Mouse (Mus musculus) CD4-positive, CD25-positive, alpha-beta regulatory T cell, adult 2 months (primary cell): Measurements from ENCODE around the gene Gm3636.
"Not testable (repeated sequence)": the region's sequence is repeated elsewhere in the genome, so short reads cannot be mapped to it uniquely, and the experiment has no call there.

ENCODE experiments used
- DNase-seq: peaks from one replicate; pipeline ENCODE4 v3.0.0-alpha.2; 2012; ENCODE audit warnings: low read depth, low spot score

Gm3636 gene

DNA sequence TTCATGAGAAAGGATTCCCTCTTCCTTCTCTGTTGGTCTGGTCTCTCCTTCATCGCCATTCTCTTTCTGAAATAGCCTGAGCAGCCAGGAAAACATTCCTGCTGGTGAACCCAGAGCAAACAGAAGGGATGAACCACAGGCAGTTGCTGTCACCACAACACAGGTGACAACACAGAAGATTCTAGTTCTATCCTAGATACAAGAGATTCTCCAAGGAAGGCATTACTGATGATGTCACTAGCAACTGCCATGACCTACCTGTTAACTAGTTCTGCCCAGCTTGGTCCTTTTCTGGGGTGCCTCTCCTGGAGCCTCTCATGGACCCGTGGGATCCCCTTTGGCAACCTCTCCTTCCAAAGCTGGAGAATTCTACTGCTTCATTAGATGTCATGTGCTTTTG, at the start of gene Gm3636:
Gene Gm3636 (minus strand): TSS at position 101 of the 400 bp plus-strand sequence.
- DNase-seq = not testable (repeated sequence)

DNA sequence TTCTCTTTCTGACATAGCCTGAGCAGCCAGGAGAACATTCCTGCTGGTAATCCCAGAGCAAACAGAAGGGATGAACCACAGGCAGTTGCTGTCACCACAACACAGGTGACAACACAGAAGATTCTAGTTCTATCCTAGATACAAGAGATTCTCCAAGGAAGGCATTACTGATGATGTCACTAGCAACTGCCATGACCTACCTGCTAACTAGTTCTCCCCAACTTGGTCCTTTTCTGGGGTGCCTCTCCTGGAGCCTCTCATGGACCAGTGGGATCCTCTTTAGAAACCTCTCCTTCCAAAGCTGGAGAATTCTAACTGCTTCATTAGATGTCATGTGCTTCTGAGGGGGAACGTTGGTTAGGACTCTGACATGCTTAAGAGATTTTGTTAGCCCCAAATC, 32.2 kb upstream of the Gm3636 start, which contains the start of gene Gm8362:
Gene Gm8362 (minus strand): TSS at position 101 of the 400 bp plus-strand sequence.
- DNase-seq = not testable (repeated sequence)

DNA sequence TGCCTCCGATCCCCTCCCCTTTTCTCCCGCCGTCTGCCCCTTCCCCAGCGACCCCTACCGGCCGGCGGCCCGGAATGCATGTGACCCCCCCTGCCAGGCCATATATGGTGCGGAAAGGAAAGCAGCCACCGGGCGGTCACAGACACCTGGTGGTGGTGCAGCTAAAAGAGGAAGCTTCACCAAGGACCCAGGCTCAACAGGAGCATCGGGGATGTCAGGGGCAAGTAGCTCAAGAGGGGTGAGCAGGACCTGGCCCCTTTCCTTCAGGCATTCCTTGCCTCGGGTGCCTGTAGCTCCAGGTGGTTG, 15.1 kb upstream of the Gm3636 start:
- DNase-seq = not testable (repeated sequence)

DNA sequence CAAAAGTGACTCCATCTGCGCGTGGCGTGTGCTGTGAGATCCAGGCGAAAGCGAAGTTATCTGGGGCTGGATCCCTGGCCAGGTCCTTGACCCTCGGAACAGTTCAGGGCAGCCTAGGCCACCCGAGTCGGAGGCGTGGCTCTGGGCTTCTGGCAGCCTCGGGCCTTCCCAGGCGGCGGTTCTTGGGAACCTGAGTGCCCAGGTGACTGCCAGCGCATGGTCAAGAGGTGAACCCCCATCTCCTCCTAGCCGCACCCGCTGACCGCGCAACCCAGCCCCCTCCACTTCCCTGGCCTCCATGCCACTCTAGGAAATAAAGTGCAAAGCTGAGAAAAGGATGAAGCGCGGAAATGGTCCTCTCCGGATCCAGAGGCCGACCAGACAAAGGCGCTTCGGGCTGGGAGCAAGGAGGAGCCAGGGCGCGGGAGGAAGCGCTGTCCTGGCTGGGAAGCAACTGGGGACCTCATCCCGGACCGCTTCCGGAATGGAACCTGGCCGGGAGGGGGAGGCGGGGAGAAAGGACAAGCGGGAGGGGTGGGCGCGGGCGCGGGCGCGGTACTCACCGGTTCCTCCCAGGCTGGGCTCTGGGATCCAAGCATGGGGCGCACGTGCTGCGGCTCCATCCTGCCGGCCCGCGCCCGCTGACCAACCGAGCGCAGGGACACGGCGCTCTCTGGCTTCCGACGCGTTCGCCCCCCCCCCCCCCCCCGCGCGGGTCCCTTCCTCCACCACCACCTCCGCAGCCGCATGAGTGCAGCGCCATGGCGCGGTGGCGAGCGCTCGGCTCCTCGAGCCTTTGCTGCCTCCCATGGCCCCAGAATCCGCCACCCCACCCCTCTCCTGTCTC, 14.5 kb upstream of the Gm3636 start:
- peak; percentile 65 for DNase-seq

DNA sequence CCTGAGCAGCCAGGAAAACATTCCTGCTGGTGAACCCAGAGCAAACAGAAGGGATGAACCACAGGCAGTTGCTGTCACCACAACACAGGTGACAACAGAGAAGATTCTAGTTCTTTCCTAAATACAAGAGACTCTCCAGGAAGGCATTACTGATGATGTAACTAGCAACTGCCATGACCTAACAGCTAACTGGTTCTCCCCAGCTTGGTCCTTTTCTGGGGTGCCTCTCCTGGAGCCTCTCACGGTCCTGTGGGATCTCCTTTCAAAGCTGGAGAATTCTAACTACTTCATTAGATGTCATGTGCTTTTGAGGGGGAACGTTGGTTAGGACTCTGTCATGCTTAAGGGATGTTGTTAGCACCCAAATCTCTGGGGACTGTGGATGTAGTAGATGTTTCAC, 22.0 kb downstream of the Gm3636 start, which contains the start of gene Gm8050:
Gene Gm8050 (minus strand): TSS at position 101 of the 400 bp plus-strand sequence.
- DNase-seq = not testable (repeated sequence)
